Mouse (Mus musculus) myocyte (in vitro differentiated cells): ENCODE measurements around the gene Dusp22. TPM values are rescaled to one million over a fixed set of nuclear protein-coding genes. Genes with fewer than 3 reads are reported as not detected.

Experiments used
- H3K27me3 ChIP-seq: one replicate; pipeline ENCODE4 v1.6.1; 2011; ENCODE audit not compliant: control insufficient read depth, insufficient read depth, insufficient read length
- H3K36me3 ChIP-seq: one replicate; pipeline ENCODE4 v1.6.1; 2011; ENCODE audit not compliant: control insufficient read depth, insufficient read depth
- H3K4me2 ChIP-seq: one replicate; pipeline ENCODE4 v1.6.1; 2011; ENCODE audit warnings: low read depth, control low read depth
- H3K4me3 ChIP-seq: one replicate; pipeline ENCODE4 v1.5.1; 2011; ENCODE audit warnings: mild to moderate bottlenecking, control low read depth, moderate library complexity
- H3K79me2 ChIP-seq: one replicate; pipeline ENCODE4 v1.6.1; 2011; ENCODE audit not compliant: control insufficient read depth, insufficient read depth
- H3ac ChIP-seq: one replicate; pipeline ENCODE4 v1.6.1; 2011; ENCODE audit not compliant: control insufficient read depth, insufficient read length
- CEBPB ChIP-seq: IDR thresholded peaks from 2 replicates; pipeline ENCODE4 v1.6.1; 2011; ENCODE audit warnings: mild to moderate bottlenecking, moderate library complexity; ENCODE audit not compliant: poor library complexity, insufficient read depth, severe bottlenecking
- E2F4 ChIP-seq: IDR thresholded peaks from one replicate; pipeline ENCODE4 v1.6.1; 2011; ENCODE audit warnings: mild to moderate bottlenecking, control low read depth, moderate library complexity; ENCODE audit not compliant: insufficient read depth
- MAX ChIP-seq: IDR thresholded peaks from one replicate; pipeline ENCODE4 v1.6.1; 2011; ENCODE audit warnings: low read depth, mild to moderate bottlenecking, control low read depth
- MYOD1 ChIP-seq, 3 experiments: IDR thresholded peaks; one replicate each; pipeline ENCODE4 v1.6.1; 2011; ENCODE audit warnings: control low read depth in 2 of 3, low read depth in 2 of 3, mild to moderate bottlenecking in 2 of 3, moderate library complexity in 1 of 3; ENCODE audit not compliant: insufficient read length in 2 of 3, control insufficient read depth in 1 of 3
- MYOG ChIP-seq, 3 experiments: IDR thresholded peaks; one replicate each; pipeline ENCODE4 v1.6.1; 2011; ENCODE audit warnings: control low read depth in 2 of 3, low read depth in 2 of 3, mild to moderate bottlenecking in 2 of 3; ENCODE audit not compliant: insufficient read length in 2 of 3, control insufficient read depth in 1 of 3, insufficient read depth in 1 of 3
- POLR2A ChIP-seq: IDR thresholded peaks from one replicate; pipeline ENCODE4 v1.6.1; 2011; ENCODE audit warnings: low read depth, mild to moderate bottlenecking, control low read depth, moderate library complexity; ENCODE audit not compliant: insufficient read length
- POLR2AphosphoS2 ChIP-seq: IDR thresholded peaks from one replicate; pipeline ENCODE4 v1.6.1; 2011; ENCODE audit warnings: low read depth, control low read depth; ENCODE audit not compliant: insufficient read length
- REST ChIP-seq: IDR thresholded peaks from one replicate; pipeline ENCODE4 v1.6.1; 2011; ENCODE audit warnings: mild to moderate bottlenecking, control low read depth, moderate library complexity; ENCODE audit not compliant: insufficient read depth, insufficient read length
- SRF ChIP-seq: IDR thresholded peaks from one replicate; pipeline ENCODE4 v1.6.1; 2011; ENCODE audit warnings: low read depth; ENCODE audit not compliant: control insufficient read depth, insufficient read length
- TCF12 ChIP-seq: IDR thresholded peaks from one replicate; pipeline ENCODE4 v1.6.1; 2011; ENCODE audit warnings: mild to moderate bottlenecking, control low read depth; ENCODE audit not compliant: poor library complexity, insufficient read depth, severe bottlenecking
- TCF3 ChIP-seq: IDR thresholded peaks from one replicate; pipeline ENCODE4 v1.6.1; 2011; ENCODE audit warnings: low read depth, control low read depth; ENCODE audit not compliant: insufficient read length
- USF1 ChIP-seq: IDR thresholded peaks from one replicate; pipeline ENCODE4 v1.6.1; 2011; ENCODE audit warnings: low read depth, mild to moderate bottlenecking, control low read depth, moderate library complexity
- polyA plus RNA-seq: library from polyadenylated mRNA; unstranded; fragments of >200 nt; fragmentation: generic; extraction: Trizol; gene quantifications from one replicate; pipeline ENCODE4 v1.2.1, GENCODE M21; 2012; ENCODE audit warnings: missing spikeins

Gene Dusp22
- polyA plus RNA-seq, 1 experiment: 10.4 TPM

DNA sequence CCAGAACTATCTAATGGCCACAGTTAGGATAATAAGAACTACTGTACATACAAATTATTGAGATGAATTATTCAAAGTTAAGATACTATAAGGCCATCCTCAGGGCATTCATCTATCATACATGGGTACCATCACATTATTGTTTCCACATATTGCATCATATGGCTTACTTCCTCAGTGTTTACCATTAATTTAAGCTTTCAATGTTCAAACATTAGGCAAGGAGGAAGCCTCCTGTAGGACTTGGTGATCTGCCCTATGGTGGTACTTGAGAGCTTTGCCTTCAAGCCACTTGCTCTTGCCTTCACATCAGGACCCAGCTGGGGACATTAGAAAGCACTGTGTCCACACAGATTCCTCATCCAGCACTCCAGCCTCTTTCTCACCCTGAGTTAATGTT is 11.3 kb upstream of the Dusp22 start:
- H3K27me3 ChIP-seq: no peaks in the 10 kb centered on the region
- H3K79me2 ChIP-seq: no peaks in the 10 kb centered on the region
- no peak overlapping the region for H3K4me3 ChIP-seq
- H3ac ChIP-seq: no peak overlapping the region
- H3K36me3 ChIP-seq: no peaks in the 10 kb centered on the region
- H3K4me2 ChIP-seq: no peak overlapping the region
- TF ChIP-seq MYOG (IDR thresholded peaks at IDR 0.05; ENCODE audit: control insufficient read depth in 1 of 3, insufficient read depth in 1 of 3, insufficient read length in 2 of 3, low read depth in 2 of 3): no peak
- no peak for TF ChIP-seq POLR2AphosphoS2
- TF ChIP-seq CEBPB: no peak
- no peak for TF ChIP-seq TCF12
- TF ChIP-seq USF1: no peak
- TF ChIP-seq REST: no peak
- TF ChIP-seq POLR2A: no peak

DNA sequence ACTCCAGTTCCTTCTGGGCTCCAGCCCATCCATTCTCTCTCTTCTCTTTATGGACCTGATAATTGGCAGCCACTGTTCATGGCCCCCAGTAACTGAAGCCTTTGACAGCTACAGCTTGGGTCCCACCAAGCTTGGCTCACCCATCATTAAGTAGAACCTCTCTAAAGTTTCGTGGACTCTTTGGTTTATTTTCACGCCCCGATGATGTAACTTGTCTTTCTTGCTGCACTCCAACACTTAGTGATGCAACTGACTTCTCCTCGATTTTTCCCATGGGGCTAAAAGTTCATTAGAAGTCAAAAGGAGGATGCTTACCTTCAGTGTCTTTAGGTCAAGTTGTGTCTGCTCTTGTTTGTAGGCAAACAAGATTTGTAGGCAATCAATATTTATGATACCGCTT is 10.6 kb upstream of the Dusp22 start:
- TF ChIP-seq REST (no peak), MAX (no peak), POLR2AphosphoS2 (no peak), CEBPB (no peak), MYOG (IDR thresholded peaks at IDR 0.05; ENCODE audit: control insufficient read depth in 1 of 3, insufficient read depth in 1 of 3, insufficient read length in 2 of 3, low read depth in 2 of 3) (no peak), USF1 (no peak), MYOD1 (IDR thresholded peaks at IDR 0.05; ENCODE audit: control insufficient read depth in 1 of 3, insufficient read length in 2 of 3, low read depth in 2 of 3) (no peak), TCF3 (no peak), TCF12 (no peak), E2F4 (no peak), SRF (no peak), POLR2A (no peak)
- no peaks in the 10 kb centered on the region for H3K27me3 ChIP-seq
- H3K4me3 ChIP-seq: no peak overlapping the region
- H3ac ChIP-seq: no peak overlapping the region
- no peak overlapping the region for H3K4me2 ChIP-seq
- no peaks in the 10 kb centered on the region for H3K36me3 ChIP-seq
- no peaks in the 10 kb centered on the region for H3K79me2 ChIP-seq

DNA sequence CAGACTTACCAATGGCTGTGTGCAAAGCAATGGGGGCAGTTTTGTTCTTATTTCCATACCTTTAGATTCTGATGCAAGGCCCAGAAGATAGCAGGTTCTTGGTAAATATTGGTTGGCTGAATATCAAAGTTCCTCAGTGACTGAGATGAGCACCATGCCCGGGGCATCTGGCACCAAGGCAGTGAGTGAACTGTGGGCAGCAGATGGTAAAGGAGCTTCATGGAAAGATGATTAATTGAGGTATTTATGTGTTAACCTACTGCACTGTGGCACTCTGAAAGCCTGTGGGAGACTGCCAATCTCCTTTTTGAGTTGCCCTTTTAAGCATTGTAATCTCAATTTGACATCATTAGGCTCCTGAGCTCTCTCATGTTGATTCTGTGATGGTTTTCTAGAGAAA is 9.1 kb upstream of the Dusp22 start:
- no peak overlapping the region for H3K4me2 ChIP-seq

DNA sequence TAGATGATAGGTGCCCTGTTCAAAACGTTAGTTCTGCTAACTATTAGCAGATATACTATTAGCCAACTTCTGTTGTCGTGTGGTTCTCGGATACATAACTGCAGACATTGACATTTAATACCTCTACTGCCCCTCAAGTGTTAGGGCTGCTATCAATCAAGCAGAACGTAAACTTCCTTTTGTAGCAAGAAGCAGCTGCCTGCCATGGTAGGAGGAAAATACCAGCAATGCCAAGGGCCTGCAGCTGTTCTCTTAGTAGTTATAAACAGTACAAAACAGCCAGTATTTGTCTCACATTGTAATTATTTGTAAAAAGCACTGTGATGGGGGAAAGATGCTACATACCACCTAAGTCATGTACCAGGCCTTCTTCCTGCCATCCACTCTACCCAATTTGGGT is 6.7 kb upstream of the Dusp22 start:
- Histone ChIP-seq H3K4me2 (peak overlapping the region; percentile 18), H3K27me3 (no peaks in the 10 kb centered on the region), H3ac (no peak overlapping the region), H3K79me2 (no peaks in the 10 kb centered on the region), H3K4me3 (no peak overlapping the region), H3K36me3 (no peaks in the 10 kb centered on the region)
- TF ChIP-seq MYOD1 (IDR thresholded peaks at IDR 0.05; ENCODE audit: control insufficient read depth in 1 of 3, insufficient read length in 2 of 3, low read depth in 2 of 3): peak; percentile 16 to 73 (median 58)
- no peak for TF ChIP-seq CEBPB
- TF ChIP-seq E2F4: no peak
- no peak for TF ChIP-seq TCF3
- TF ChIP-seq SRF: no peak
- TF ChIP-seq TCF12: peak; percentile 3
- TF ChIP-seq REST: no peak
- no peak for TF ChIP-seq MAX
- peak in 2 of 3 experiments; percentile 18 to 70 for TF ChIP-seq MYOG (IDR thresholded peaks at IDR 0.05; ENCODE audit: control insufficient read depth in 1 of 3, insufficient read depth in 1 of 3, insufficient read length in 2 of 3, low read depth in 2 of 3)
- no peak for TF ChIP-seq POLR2AphosphoS2
- no peak for TF ChIP-seq POLR2A
- TF ChIP-seq USF1: no peak

More for the DNA sequence above, 9.1 kb upstream of the Dusp22 start:
- no peaks in the 10 kb centered on the region for H3K36me3 ChIP-seq
- no peak overlapping the region for H3K4me3 ChIP-seq
- no peak for TF ChIP-seq MAX
- no peak for TF ChIP-seq SRF
- TF ChIP-seq MYOD1 (IDR thresholded peaks at IDR 0.05; ENCODE audit: control insufficient read depth in 1 of 3, insufficient read length in 2 of 3, low read depth in 2 of 3): no peak
- TF ChIP-seq USF1: no peak
- no peak for TF ChIP-seq REST
- TF ChIP-seq POLR2A: no peak
- no peak for TF ChIP-seq POLR2AphosphoS2
- no peak for TF ChIP-seq CEBPB
- no peak for TF ChIP-seq MYOG (IDR thresholded peaks at IDR 0.05; ENCODE audit: control insufficient read depth in 1 of 3, insufficient read depth in 1 of 3, insufficient read length in 2 of 3, low read depth in 2 of 3)
- TF ChIP-seq TCF12: no peak
- no peak for TF ChIP-seq TCF3
- no peak for TF ChIP-seq E2F4
- H3ac ChIP-seq: no peak overlapping the region
- H3K79me2 ChIP-seq: no peaks in the 10 kb centered on the region
- H3K27me3 ChIP-seq: no peaks in the 10 kb centered on the region

DNA sequence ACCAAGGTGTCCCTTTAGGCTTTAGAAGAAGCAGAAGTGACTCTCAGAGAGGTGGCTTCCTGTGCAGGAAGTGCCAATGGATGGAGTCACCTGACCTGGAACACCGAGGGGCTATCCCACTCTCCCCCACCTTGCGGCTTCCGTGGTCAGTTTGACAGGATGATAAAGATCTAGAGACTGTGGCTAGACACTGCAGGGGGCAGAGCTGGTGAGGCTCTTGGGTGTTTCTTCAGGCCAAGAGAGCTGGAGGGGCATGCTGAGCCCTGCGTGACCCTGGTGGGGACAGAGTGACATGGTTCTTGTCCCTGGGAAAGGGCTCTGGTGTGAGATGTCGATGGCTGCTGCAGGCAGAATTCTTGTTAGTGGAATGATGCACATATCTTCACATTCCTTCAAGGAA is 5.3 kb upstream of the Dusp22 start:
- H3K4me2 ChIP-seq: no peak overlapping the region
- no peak overlapping the region for H3ac ChIP-seq
- H3K4me3 ChIP-seq: no peak overlapping the region
- no peak for TF ChIP-seq E2F4
- no peak for TF ChIP-seq TCF3
- no peak for TF ChIP-seq SRF
- TF ChIP-seq MYOG (IDR thresholded peaks at IDR 0.05; ENCODE audit: control insufficient read depth in 1 of 3, insufficient read depth in 1 of 3, insufficient read length in 2 of 3, low read depth in 2 of 3): no peak
- no peak for TF ChIP-seq TCF12
- TF ChIP-seq POLR2AphosphoS2: no peak
- TF ChIP-seq MYOD1 (IDR thresholded peaks at IDR 0.05; ENCODE audit: control insufficient read depth in 1 of 3, insufficient read length in 2 of 3, low read depth in 2 of 3): no peak
- TF ChIP-seq CEBPB: no peak
- no peak for TF ChIP-seq USF1
- no peak for TF ChIP-seq REST
- no peak for TF ChIP-seq MAX
- no peak for TF ChIP-seq POLR2A
- no peaks in the 10 kb centered on the region for H3K36me3 ChIP-seq
- H3K27me3 ChIP-seq: no peaks in the 10 kb centered on the region
- no peaks in the 10 kb centered on the region for H3K79me2 ChIP-seq
